Mouse (Mus musculus) intestine, postnatal 0 days (tissue): Measurements from ENCODE around the gene Hist2h3c1. TPM values are rescaled to one million over a fixed set of nuclear protein-coding genes. Genes with fewer than 3 reads are reported as not detected.
"Not testable (repeated sequence)": the region's sequence is repeated elsewhere in the genome, so short reads cannot be mapped to it uniquely, and the experiment has no call there.

Experiments used
- ATAC-seq: fragments of 200-750 bp; cut with Nextera tagmentation; 2 replicates; pipeline ENCODE4 v1.8.0; 2017; ENCODE audit warnings: mild to moderate bottlenecking, moderate TSS enrichment, moderate library complexity
- H3K27ac ChIP-seq: fragments of 300-500 bp; sonication (generic); 2 replicates; pipeline ENCODE4 v1.5.1; 2014; ENCODE audit warnings: mild to moderate bottlenecking, low read depth, low read length, moderate library complexity
- H3K27me3 ChIP-seq: fragments of 300-500 bp; sonication (generic); replicated peaks from 2 replicates; pipeline ENCODE4 v1.6.1; 2014; ENCODE audit warnings: low read length, mixed read lengths; ENCODE audit not compliant: control insufficient read depth, insufficient read depth
- H3K36me3 ChIP-seq: fragments of 300-500 bp; sonication (generic); 2 replicates; pipeline ENCODE4 v1.6.1; 2014; ENCODE audit warnings: mild to moderate bottlenecking, moderate library complexity; ENCODE audit not compliant: control insufficient read depth, insufficient read depth
- H3K4me1 ChIP-seq: fragments of 300-500 bp; sonication (generic); replicated peaks from 2 replicates; pipeline ENCODE4 v1.6.1; 2014; ENCODE audit warnings: antibody characterized with exemption, low read length, mixed read lengths; ENCODE audit not compliant: control insufficient read depth, insufficient read depth
- H3K4me2 ChIP-seq: fragments of 300-500 bp; sonication (generic); replicated peaks from 2 replicates; pipeline ENCODE4 v1.6.1; 2014; ENCODE audit warnings: low read depth, mild to moderate bottlenecking, moderate library complexity
- H3K4me3 ChIP-seq: fragments of 300-500 bp; sonication (generic); 2 replicates; pipeline ENCODE4 v1.5.1; 2014; ENCODE audit warnings: low read depth, low read length
- H3K9ac ChIP-seq: fragments of 300-500 bp; sonication (generic); 2 replicates; pipeline ENCODE4 v1.6.1; 2014; ENCODE audit warnings: mild to moderate bottlenecking, low read depth, low read length
- H3K9me3 ChIP-seq: fragments of 300-500 bp; sonication (generic); 2 replicates; pipeline ENCODE4 v1.6.1; 2016; ENCODE audit warnings: mixed run types; ENCODE audit not compliant: control insufficient read depth
- CTCF ChIP-seq: sonication (generic); IDR thresholded peaks from 2 replicates; pipeline ENCODE4 v1.5.1; 2016; ENCODE audit warnings: low read depth, mild to moderate bottlenecking, control low read depth, antibody characterized with exemption, moderate library complexity
- WGBS: fragments of 180-500 bp; shearing (Covaris S2); extraction: QIAGEN DNeasy Blood & Tissue Kit; methylation state at CpG from one replicate; pipeline ENCODE4 v1.1.7; 2014; 5-methylcytosine and 5-hydroxymethylcytosine counted together
- polyA plus RNA-seq: library from polyadenylated mRNA; unstranded; fragments of >200 nt; fragmentation: Nextera tagmentation; extraction: Ambion mirVana; gene quantifications from 2 replicates; pipeline ENCODE4 v1.2.1, GENCODE M21; 2015

Gene Hist2h3c1
- polyA plus RNA-seq, 1 experiment from 2014 or later = 0.42 TPM

GRCm38 (mm10) chr3:96209242-96209641 is 37.2 kb upstream of the Hist2h3c1 start:
- Histone ChIP-seq H3K4me2 (no peak overlapping the region), H3K27ac (no peak overlapping the region), H3K36me3 (no peaks in the 10 kb centered on the region), H3K9me3 (no peaks in the 10 kb centered on the region), H3K4me1 (no peaks in the 10 kb centered on the region), H3K9ac (no peak overlapping the region), H3K27me3 (0 out of 2 replicates have a peak, but pooled peaks cover 3% of the 10 kb centered on the region), H3K4me3 (no peak overlapping the region)
- no peak for ATAC-seq
- WGBS = 28% methylated on average over 15 of the region's 15 CpGs
- TF ChIP-seq CTCF = peak; percentile 61

GRCm38 (mm10) chr3:96219191-96219641 is 27.3 kb upstream of the Hist2h3c1 start:
- peaks cover 1% of the 10 kb centered on the region; the same call in 1 of the 2 replicates for H3K4me1 ChIP-seq

GRCm38 (mm10) chr3:96219661-96220130 is 26.8 kb upstream of the Hist2h3c1 start, which contains the start of the genes Bola1 and Hist2h2ab:
Gene Bola1 (minus strand): TSS chr3:96219709.
Gene Hist2h2ab (plus strand): TSS chr3:96219865.
- peak within 1 kb of the TSS; percentile 92 for H3K27ac ChIP-seq
- no peaks in the 10 kb centered on the region for H3K9me3 ChIP-seq
- peak within 1 kb of the TSS; percentile 70 for H3K9ac ChIP-seq
- no peaks in the 10 kb centered on the region for H3K36me3 ChIP-seq
- H3K27me3 ChIP-seq = no peaks in the 10 kb centered on the region
- 1% methylated on average over 37 of the region's 37 CpGs for WGBS
- H3K4me3 ChIP-seq = peak within 1 kb of the TSS; percentile 59
- peaks cover 3% of the 10 kb centered on the region; the same call in 1 of the 2 replicates for H3K4me1 ChIP-seq
- peak; percentile 79 for ATAC-seq
- peak within 1 kb of the TSS; percentile 76 for H3K4me2 ChIP-seq
- no peak for TF ChIP-seq CTCF

More at GRCm38 (mm10) chr3:96219191-96219641, 27.3 kb upstream of the Hist2h3c1 start:
- WGBS = 0% methylated on average over 12 of the region's 12 CpGs
- Histone ChIP-seq H3K9me3 (no peaks in the 10 kb centered on the region), H3K27ac (peak overlapping the region; percentile 92), H3K9ac (peak overlapping the region; percentile 35), H3K4me2 (peak overlapping the region; percentile 76), H3K4me3 (peak overlapping the region; percentile 59), H3K27me3 (no peaks in the 10 kb centered on the region), H3K36me3 (no peaks in the 10 kb centered on the region)
- peak; percentile 5; the same call in 1 of the 2 replicates for ATAC-seq
- peak; percentile 59 for TF ChIP-seq CTCF

- Histone ChIP-seq H3K4me2 (peak overlapping the region; percentile 76), H3K4me3 (peak overlapping the region; percentile 59), H3K27ac (peak overlapping the region; percentile 92), H3K9ac (peak overlapping the region; percentile 70)
- not testable (repeated sequence) for H3K4me1 ChIP-seq, H3K9me3 ChIP-seq, H3K36me3 ChIP-seq, H3K27me3 ChIP-seq
- under 1% methylated on average over 38 of the region's 47 CpGs for WGBS
- ATAC-seq = peak; percentile 4; the same call in 1 of the 2 replicates
Observed at GRCm38 (mm10) chr3:96220131-96220764, 26.2 kb upstream of the Hist2h3c1 start.

GRCm38 (mm10) chr3:96220765-96221639 is 25.5 kb upstream of the Hist2h3c1 start, which contains the start of the genes Hist2h2ac and Hist2h2be:
Gene Hist2h2ac (minus strand): TSS chr3:96220880.
Gene Hist2h2be (plus strand): TSS chr3:96221119.
- Histone ChIP-seq H3K27ac (peak within 1 kb of the TSS; percentile 92), H3K27me3 (no peaks in the 10 kb centered on the region), H3K4me3 (peak within 1 kb of the TSS; percentile 59), H3K36me3 (no peaks in the 10 kb centered on the region), H3K9me3 (no peaks in the 10 kb centered on the region), H3K4me1 (peaks cover 3% of the 10 kb centered on the region; the same call in 1 of the 2 replicates), H3K9ac (peak within 1 kb of the TSS; percentile 70), H3K4me2 (peak within 1 kb of the TSS; percentile 76)
- under 1% methylated on average over 43 of the region's 43 CpGs for WGBS
- ATAC-seq = peak; percentile 83
- TF ChIP-seq CTCF = no peak; the same call in 1 of the 2 replicates
